Mouse (Mus musculus) c-Kit-positive CD71-positive TER-119-positive erythroid progenitor cells, embryonic 14.5 days (primary cell): Measurements from ENCODE around the gene Cacnb2.

Experiments used
- DNase-seq: peaks from one replicate; pipeline ENCODE4 v3.0.0-alpha.2; 2013; ENCODE audit warnings: low spot score

Gene Cacnb2

GRCm38 (mm10) chr2:14774857-14775495 is 172.1 kb downstream of the Cacnb2 start:
- DNase-seq, result no peak

DNA sequence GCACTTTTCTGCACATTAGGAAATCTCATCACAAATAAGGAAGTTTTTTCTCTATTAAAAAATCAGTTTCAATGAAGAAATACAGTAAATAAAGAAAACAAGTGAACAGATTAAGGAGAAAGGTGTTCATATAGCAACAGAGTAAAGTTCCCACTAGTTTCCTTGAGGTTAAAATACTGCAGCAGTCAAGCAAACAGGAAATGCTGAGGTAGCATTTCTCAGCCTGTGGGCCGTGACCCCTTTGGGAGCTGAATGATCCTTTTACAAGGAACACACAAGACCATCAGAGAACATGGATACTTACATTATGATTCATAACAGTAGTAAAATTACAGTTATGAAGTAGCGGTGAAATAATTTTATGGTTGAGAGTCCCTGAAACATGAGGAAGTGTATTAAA is 185.1 kb downstream of the Cacnb2 start:
- DNase-seq, result no peak

GRCm38 (mm10) chr2:14801446-14802046 is 198.7 kb downstream of the Cacnb2 start:
- DNase-seq, result no peak

GRCm38 (mm10) chr2:14807650-14808347 is 204.9 kb downstream of the Cacnb2 start:
- no peak for DNase-seq

GRCm38 (mm10) chr2:14814977-14815376 is 212.1 kb downstream of the Cacnb2 start:
- DNase-seq, result no peak

- DNase-seq, result no peak
Observed at GRCm38 (mm10) chr2:14818651-14819050, 215.8 kb downstream of the Cacnb2 start.

GRCm38 (mm10) chr2:14820946-14821345 is 218.1 kb downstream of the Cacnb2 start:
- no peak for DNase-seq

- DNase-seq, result no peak
Observed at GRCm38 (mm10) chr2:14823105-14823504, 220.2 kb downstream of the Cacnb2 start.

- DNase-seq, result no peak
Observed at GRCm38 (mm10) chr2:14823816-14824348, 221.0 kb downstream of the Cacnb2 start.

GRCm38 (mm10) chr2:14825146-14825545 is 222.3 kb downstream of the Cacnb2 start:
- DNase-seq, result no peak

- DNase-seq, result no peak
Observed at GRCm38 (mm10) chr2:14829451-14829850, 226.6 kb downstream of the Cacnb2 start.

DNA sequence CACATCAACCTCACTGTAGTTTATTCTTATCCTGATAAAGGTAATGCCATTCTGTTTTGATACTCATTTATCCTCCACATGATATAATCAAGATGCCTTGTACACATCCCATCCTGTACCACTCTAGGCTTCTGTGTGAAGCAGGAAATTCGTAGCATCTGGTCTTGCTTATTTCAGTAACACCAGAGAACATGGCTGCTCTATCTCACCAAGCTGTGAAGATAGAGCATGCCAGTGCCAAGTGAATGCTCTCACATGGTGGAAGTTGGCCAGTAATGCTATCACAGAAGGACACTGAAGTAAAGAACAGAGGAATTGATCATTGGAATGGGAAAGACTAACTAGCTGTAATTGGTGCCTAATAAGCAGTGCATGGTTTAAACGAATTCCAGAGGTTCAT is 228.4 kb downstream of the Cacnb2 start:
- DNase-seq, result no peak

GRCm38 (mm10) chr2:14834700-14835317 is 231.9 kb downstream of the Cacnb2 start:
- DNase-seq, result no peak

GRCm38 (mm10) chr2:14841272-14841671 is 238.4 kb downstream of the Cacnb2 start:
- DNase-seq, result no peak

GRCm38 (mm10) chr2:14846727-14847126 is 243.8 kb downstream of the Cacnb2 start:
- no peak for DNase-seq

GRCm38 (mm10) chr2:14847188-14847587 is 244.3 kb downstream of the Cacnb2 start:
- no peak for DNase-seq

DNA sequence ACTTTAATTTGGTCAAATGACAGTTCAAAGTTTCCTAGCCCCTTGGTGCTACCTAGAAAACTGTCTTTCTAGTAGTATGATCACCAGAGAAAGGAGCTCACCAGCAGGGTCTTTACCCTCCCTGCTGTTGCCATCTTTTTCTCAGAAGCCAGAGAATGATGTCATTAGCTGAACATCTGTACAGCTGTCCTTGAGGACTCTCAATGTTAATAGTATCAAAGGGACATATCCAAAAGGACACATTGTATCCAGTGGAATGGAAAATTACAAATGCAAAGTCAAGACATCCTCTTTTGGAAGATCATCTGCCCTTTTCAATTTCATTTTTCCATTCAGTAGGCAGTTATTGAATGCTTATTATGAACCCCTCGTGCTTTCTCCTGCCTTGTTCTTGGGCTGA is 247.9 kb downstream of the Cacnb2 start:
- DNase-seq, result no peak

- DNase-seq, result no peak
Observed at GRCm38 (mm10) chr2:14851383-14851782, 248.5 kb downstream of the Cacnb2 start.

- no peak for DNase-seq
Observed at GRCm38 (mm10) chr2:14854054-14854453, 251.2 kb downstream of the Cacnb2 start.

GRCm38 (mm10) chr2:14858301-14858700 is 255.4 kb downstream of the Cacnb2 start:
- DNase-seq, result no peak

DNA sequence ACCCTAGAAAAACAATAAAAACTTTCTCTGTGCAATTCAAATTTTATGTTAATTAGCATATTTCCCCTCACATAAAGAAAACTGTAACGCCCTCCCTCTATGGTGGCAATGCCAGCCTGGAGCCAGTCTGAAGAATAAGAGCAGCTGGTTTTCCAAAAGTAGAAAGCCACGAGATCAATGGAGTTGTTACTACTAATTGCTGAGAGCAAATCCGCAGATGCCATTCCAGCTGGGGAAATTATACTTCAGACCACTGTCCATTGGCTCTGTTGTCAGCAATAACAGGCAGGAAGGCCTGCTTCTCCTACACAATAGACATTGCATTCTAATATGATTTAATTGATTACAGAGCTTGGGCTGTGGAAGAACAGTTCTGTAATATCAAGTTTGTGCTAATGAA is 257.5 kb downstream of the Cacnb2 start:
- no peak for DNase-seq

DNA sequence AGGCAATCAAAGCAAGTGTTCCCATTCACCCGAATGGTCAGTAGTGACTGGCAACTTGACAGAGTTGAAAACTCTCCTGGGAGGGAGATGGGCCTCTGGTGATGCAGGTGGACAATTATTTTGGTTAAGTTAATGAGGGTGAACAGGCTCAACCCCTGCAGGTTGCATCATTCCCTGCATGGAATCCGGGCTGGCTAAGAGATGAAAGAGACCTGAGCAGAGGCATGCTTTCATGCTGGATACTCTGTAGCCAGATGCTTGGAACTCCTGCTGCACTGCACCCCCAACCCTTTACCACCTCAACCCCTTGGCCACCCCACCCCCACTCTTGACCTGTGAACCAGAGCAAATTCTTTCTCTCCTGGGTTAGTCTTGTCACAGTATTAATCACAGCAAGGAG is 258.7 kb downstream of the Cacnb2 start:
- no peak for DNase-seq

GRCm38 (mm10) chr2:14862981-14863380 is 260.1 kb downstream of the Cacnb2 start:
- DNase-seq, result no peak
